Mouse (Mus musculus) B cell, adult (primary cell): ENCODE data around the gene Bicd2. TPM values are rescaled to one million over a fixed set of nuclear protein-coding genes. Genes with fewer than 3 reads are reported as not detected.

Experiments used
- total RNA-seq: library from RNA; stranded (reverse); gene quantifications from 4 replicates; pipeline ENCODE4 v1.2.4, GENCODE M21; 2023; ENCODE audit not compliant: inconsistent age

Bicd2 gene
- total RNA-seq = 22.0 to 27.9 TPM (median 24.9 TPM) in 4 replicates

GRCm38 (mm10) chr13:49341012-49341830, at the start of gene Bicd2:
Gene Bicd2, plus strand, starts transcription at chr13:49341585.

DNA sequence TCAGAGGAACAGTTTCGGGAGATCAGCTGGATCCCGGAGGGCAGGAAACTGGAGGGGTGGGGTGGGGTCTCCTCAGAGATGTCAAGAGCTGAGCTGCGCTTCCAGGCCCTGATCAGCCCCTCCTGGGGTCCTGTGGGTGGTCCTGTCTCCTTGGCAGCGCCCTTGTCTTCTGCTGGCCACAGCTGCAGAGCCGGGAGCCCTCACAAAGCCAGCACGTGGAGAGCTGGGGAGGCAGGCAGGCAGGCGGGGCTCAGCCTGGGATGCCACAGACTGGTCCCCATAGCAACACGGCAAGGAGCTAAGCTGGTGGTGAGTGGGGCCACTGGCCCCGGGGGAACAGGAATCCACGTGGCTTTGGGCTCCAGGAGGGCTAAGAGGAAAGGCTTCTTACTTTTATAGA, 21.3 kb upstream of the Bicd2 start, which contains the start of gene Fgd3:
TSS of gene Fgd3 (minus strand) at position 272 of the 400 bp plus-strand sequence.

DNA sequence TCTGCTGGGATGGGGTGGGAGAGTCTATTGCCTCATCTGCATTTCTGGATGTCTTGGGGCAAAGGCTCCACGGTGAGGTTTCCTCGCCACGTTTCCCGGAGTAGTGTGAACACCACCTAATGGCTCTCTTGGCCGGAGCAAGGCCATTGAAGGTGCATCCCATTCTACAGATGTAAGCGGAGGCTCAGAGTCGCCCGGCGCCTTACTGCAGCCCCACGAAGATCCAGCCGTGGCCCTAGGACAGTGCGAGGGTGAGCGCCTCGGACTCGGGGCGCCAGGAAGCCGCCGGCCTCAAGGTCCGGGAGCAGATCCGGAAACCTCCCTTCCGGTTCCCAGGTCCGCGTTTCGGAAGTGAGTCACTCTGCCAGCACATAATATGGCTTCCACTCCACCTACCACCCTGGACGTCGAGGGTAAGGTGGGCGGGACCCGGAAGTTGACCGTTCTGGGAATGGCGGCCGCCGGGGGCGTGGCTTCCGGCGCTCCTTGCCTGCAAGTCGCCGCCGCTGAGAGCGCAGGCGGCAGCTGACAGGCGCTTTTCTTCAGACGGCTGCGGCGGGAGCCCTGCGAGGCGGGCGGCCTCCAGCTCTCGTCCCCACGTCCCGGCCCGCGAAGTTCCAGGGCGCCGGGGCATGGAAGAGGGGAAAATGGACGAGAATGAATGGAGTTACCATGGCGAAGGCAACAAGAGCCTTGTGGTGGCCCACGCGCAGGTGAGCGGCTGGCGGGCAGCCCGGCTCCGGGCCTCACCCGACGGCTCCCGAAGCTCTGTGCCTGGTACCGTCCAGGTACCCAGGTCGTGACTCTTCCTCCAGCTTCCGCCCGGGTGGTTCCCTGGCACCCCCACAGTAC, 79.6 kb downstream of the Bicd2 start, which contains the start of gene Ippk:
TSS of gene Ippk (plus strand) at position 496 of the 852 bp plus-strand sequence.

Other genes starting within 250 kb of the Bicd2 start
- 0.35 to 0.78 TPM (median 0.69 TPM) in 4 replicates for gene Wnk2, start 193.6 kb upstream of the Bicd2 start, total RNA-seq
- 30.5 to 35.2 TPM (median 32.7 TPM) in 4 replicates for gene Ninj1, start 154.1 kb upstream of the Bicd2 start, total RNA-seq
- gene Card19, start 125.5 kb upstream of the Bicd2 start, total RNA-seq = 44.6 to 49.7 TPM (median 45.3 TPM) in 4 replicates
- gene Susd3, start 92.9 kb upstream of the Bicd2 start, total RNA-seq = 43.6 to 51.0 TPM (median 46.1 TPM) in 4 replicates
- gene Fgd3, start 21.3 kb upstream of the Bicd2 start, total RNA-seq = 107 to 116 TPM (median 113 TPM) in 4 replicates
- gene Ippk, start 79.7 kb downstream of the Bicd2 start, total RNA-seq = 7.0 to 8.0 TPM (median 7.0 TPM) in 4 replicates
- gene Tes3-ps, start 151.7 kb downstream of the Bicd2 start, total RNA-seq = 0.66 to 1.6 TPM (median 0.85 TPM) in 4 replicates
- not detected in 4 replicates for gene Ecm2, start 163.2 kb downstream of the Bicd2 start, total RNA-seq
- gene Aspn, start 202.9 kb downstream of the Bicd2 start, total RNA-seq = not detected in 4 replicates
- gene Omd, start 240.9 kb downstream of the Bicd2 start, total RNA-seq = not detected in 4 replicates